ENCODE assay signal across 8 mouse cellular contexts in genomic region chr11:78262550-78262949, GRCm38 (mm10). TPM values are rescaled to one million over a fixed set of nuclear protein-coding genes. Genes with fewer than 3 reads are reported as not detected.
DNase-seq lines count a peak whose midpoint lies in the region; ATAC-seq and TF ChIP-seq lines count a peak whose summit lies in the region.

No protein-coding gene starts in this region.

- in situ Hi-C loops in CH12.LX (cut with MboI; ENCODE audit: low pct_ligation_motif_present, low pct_unique_long_range_greater_than_20kb, low sequenced_read_pairs) = no loop called here

- H3K79me2 ChIP-seq in CH12.LX (replicated peaks; ENCODE audit: control insufficient read depth, extremely low read depth, insufficient read depth, poor library complexity, severe bottlenecking) = peaks cover 22% of the 10 kb centered on the region

- no peak for TF ChIP-seq EP300 in CH12.LX (IDR thresholded peaks at IDR 0.05; ENCODE audit: low read length)

- peak overlapping the region; percentile 89 for H3K9ac ChIP-seq in CH12.LX (ENCODE audit: insufficient read depth, low read depth)
- H3K9ac ChIP-seq in embryonic facial prominence, embryonic 13.5 days = 0 out of 2 replicates have a peak overlapping the region, but pooled peaks have one; percentile 49
- peak overlapping the region; percentile 93 for H3K9ac ChIP-seq in liver, embryonic 13.5 days

- peak overlapping the region; percentile 85 for H3K4me2 ChIP-seq in CH12.LX (ENCODE audit: insufficient read depth, low read depth, poor library complexity, severe bottlenecking)
- H3K4me2 ChIP-seq in embryonic facial prominence, embryonic 13.5 days = peak overlapping the region; percentile 72
- H3K4me2 ChIP-seq in liver, embryonic 13.5 days = peak overlapping the region; percentile 97

- peaks cover 0 to 17% of the 10 kb centered on the region in 2 experiments; a peak in 2 of 4 replicates for H3K4me1 ChIP-seq in CH12.LX (ENCODE audit: control insufficient read depth in 1 of 2, insufficient read depth in 2 of 2)
- H3K4me1 ChIP-seq in embryonic facial prominence, embryonic 13.5 days = peaks cover 12% of the 10 kb centered on the region
- H3K4me1 ChIP-seq in liver, embryonic 13.5 days (replicated peaks) = peaks cover 25% of the 10 kb centered on the region

- peak; percentile 29 for TF ChIP-seq RAD21 in CH12.LX (IDR thresholded peaks at IDR 0.05; ENCODE audit: low read depth, low read length)

- no peak overlapping the region for H3K27ac ChIP-seq in CH12.LX (ENCODE audit: insufficient read depth, low read depth)
- no peak overlapping the region for H3K27ac ChIP-seq in embryonic facial prominence, embryonic 13.5 days
- H3K27ac ChIP-seq in liver, embryonic 13.5 days = peak overlapping the region; percentile 84

- no peak for ATAC-seq in embryonic facial prominence, embryonic 13.5 days (ENCODE audit: insufficient number of reproducible peaks, insufficient read depth, low FRiP score, low TSS enrichment, low read depth)
- no peak for ATAC-seq in liver, embryonic 13.5 days (ENCODE audit: low read depth)

- dilution Hi-C loops in CH12.LX (cut with MboI; ENCODE audit: extremely low pct_ligation_motif_present, extremely low pct_unique_long_range_greater_than_20kb, low sequenced_read_pairs) = no loop called here

- TF ChIP-seq POLR2A in CH12.LX (IDR thresholded peaks at IDR 0.05; ENCODE audit: low read depth, low read length) = no peak

- WGBS in embryonic facial prominence, embryonic 13.5 days = 3% methylated on average over 8 of the region's 8 CpGs
- 3% methylated on average over 8 of the region's 8 CpGs for WGBS in liver, embryonic 13.5 days (ENCODE audit: insufficient replicate concordance)

- H3K4me3 ChIP-seq in CH12.LX (replicated peaks in 1 of 3; ENCODE audit: low read depth in 2 of 3, low read length in 2 of 3, poor library complexity in 1 of 3) = peak overlapping the region; percentile 34 to 84 (median 74)
- H3K4me3 ChIP-seq in embryonic facial prominence, embryonic 13.5 days = peak overlapping the region; percentile 81
- H3K4me3 ChIP-seq in liver, embryonic 13.5 days (replicated peaks) = peak overlapping the region; percentile 92

- DNase-seq in CH12.LX (ENCODE audit: extremely low read depth) = peak; percentile 86
- DNase-seq in adrenal gland, postnatal 25 days = peak; percentile 38
- peak; percentile 34 to 35 for DNase-seq in heart, adult 9 months (ENCODE audit: low spot score in 2 of 2)
- peak; percentile 64 for DNase-seq in kidney, adult 9 months
- DNase-seq in liver, embryonic 13.5 days = peak; percentile 47
- DNase-seq in naive thymus-derived CD4-positive, alpha-beta T cell, adult 2 months (ENCODE audit: low read depth) = peak; percentile 72
- peak; percentile 58 for DNase-seq in telencephalon, adult 2 months (ENCODE audit: low read depth, low spot score)

- no peaks in the 10 kb centered on the region for H3K9me3 ChIP-seq in CH12.LX (replicated peaks; ENCODE audit: low read length)
- no peaks in the 10 kb centered on the region for H3K9me3 ChIP-seq in embryonic facial prominence, embryonic 13.5 days
- H3K9me3 ChIP-seq in liver, embryonic 13.5 days (replicated peaks) = no peaks in the 10 kb centered on the region

- peaks cover 7% of the 10 kb centered on the region for H3K27me3 ChIP-seq in CH12.LX (replicated peaks)
- H3K27me3 ChIP-seq in embryonic facial prominence, embryonic 13.5 days = peaks cover 12% of the 10 kb centered on the region; the same call in 1 of the 2 replicates
- no peaks in the 10 kb centered on the region for H3K27me3 ChIP-seq in liver, embryonic 13.5 days

- peaks cover 38 to 46% of the 10 kb centered on the region in 2 experiments for H3K36me3 ChIP-seq in CH12.LX (replicated peaks in 1 of 2; ENCODE audit: control insufficient read depth in 1 of 2, insufficient read depth in 1 of 2, low read length in 1 of 2)
- H3K36me3 ChIP-seq in embryonic facial prominence, embryonic 13.5 days = peaks cover 43% of the 10 kb centered on the region
- peaks cover 42% of the 10 kb centered on the region for H3K36me3 ChIP-seq in liver, embryonic 13.5 days

- peak; percentile 55 to 84 for TF ChIP-seq CTCF in CH12.LX (conservative IDR thresholded peaks at IDR 0.05 in 1 of 2, IDR thresholded peaks at IDR 0.05 in 1 of 2; ENCODE audit: low read depth in 2 of 2, low read length in 2 of 2)

TF ChIP-seq in CH12.LX, 34 proteins besides CTCF, POLR2A, EP300 and RAD21 (continues in another document):
- TF ChIP-seq MAFK (IDR thresholded peaks at IDR 0.05; ENCODE audit: insufficient replicate concordance, low read length) (no peak), JUND (conservative IDR thresholded peaks at IDR 0.05; ENCODE audit: low read depth, low read length) (no peak), MEF2A (IDR thresholded peaks at IDR 0.05; ENCODE audit: borderline replicate concordance, low read depth, low read length) (no peak), NELFE (IDR thresholded peaks at IDR 0.05; ENCODE audit: low read depth, low read length) (no peak), ETS1 (conservative IDR thresholded peaks at IDR 0.05; ENCODE audit: low read depth, low read length) (0 out of 2 replicates have a peak, but pooled peaks have one; percentile 9), MYC (IDR thresholded peaks at IDR 0.05; ENCODE audit: low read depth, low read length) (peak; percentile 79; the same call in 1 of the 2 replicates), SIN3A (IDR thresholded peaks at IDR 0.05; ENCODE audit: low read length) (peak; percentile 90), ZC3H11A (IDR thresholded peaks at IDR 0.05; ENCODE audit: low read depth, low read length) (no peak), TCF12 (IDR thresholded peaks at IDR 0.05; ENCODE audit: low read depth, low read length) (peak; percentile 39; the same call in 1 of the 2 replicates), HCFC1 (IDR thresholded peaks at IDR 0.05; ENCODE audit: low read depth, low read length) (no peak), UBTF (IDR thresholded peaks at IDR 0.05; ENCODE audit: low read depth, low read length) (no peak; the same call in 1 of the 2 replicates), E2F4 (IDR thresholded peaks at IDR 0.05; ENCODE audit: insufficient replicate concordance, low read depth, low read length) (no peak), JUN (IDR thresholded peaks at IDR 0.05; ENCODE audit: insufficient read depth, low read depth, low read length) (no peak), ZNF384 (IDR thresholded peaks at IDR 0.05; ENCODE audit: low read depth, low read length) (peak; percentile 94), MAZ (IDR thresholded peaks at IDR 0.05; ENCODE audit: low read depth, low read length) (0 out of 2 replicates have a peak, but pooled peaks have one; percentile 17), ZMIZ1 (IDR thresholded peaks at IDR 0.05; ENCODE audit: low read depth, low read length) (no peak), KAT2A (IDR thresholded peaks at IDR 0.05; ENCODE audit: insufficient replicate concordance, low read length) (no peak), PAX5 (IDR thresholded peaks at IDR 0.05; ENCODE audit: low read length) (no peak), IRF4 (IDR thresholded peaks at IDR 0.05; ENCODE audit: low read depth, low read length) (0 out of 2 replicates have a peak, but pooled peaks have one; percentile 36), ZKSCAN1 (IDR thresholded peaks at IDR 0.05; ENCODE audit: borderline replicate concordance, low read depth, low read length) (no peak), POLR2AphosphoS2 (IDR thresholded peaks at IDR 0.05; ENCODE audit: low read depth, low read length) (no peak), USF2 (conservative IDR thresholded peaks at IDR 0.05; ENCODE audit: low read depth, low read length) (no peak), MXI1 (IDR thresholded peaks at IDR 0.05; ENCODE audit: low read depth, low read length) (0 out of 2 replicates have a peak, but pooled peaks have one; percentile 59)

RNA-seq across cellular contexts. Expression of gene 2610507B11Rik, which starts 1.0 kb away (rescaled TPM):
- total RNA-seq in CH12.LX (2012; rRNA removed) (89.3 and 108 TPM in 2 replicates), CH12.LX (2014; rRNA removed) (55.8 and 58.9 TPM in 2 replicates)
- polyA plus RNA-seq in CH12.LX (2012; ENCODE audit: insufficient read length, low read depth) = 96.9 and 97.9 TPM in 2 replicates
- total RNA-seq in adrenal gland, postnatal 25 days (2021) = 163 and 168 TPM in 2 replicates
- polyA plus RNA-seq in embryonic facial prominence, embryonic 13.5 days (2015; fragmentation: Nextera tagmentation; extraction: Ambion mirVana) = 73.7 and 79.6 TPM in 2 replicates
- polyA plus RNA-seq in liver, embryonic 13.5 days (2015; fragmentation: Nextera tagmentation; extraction: Ambion mirVana) = 33.6 and 42.8 TPM in 2 replicates

RNA-seq across cellular contexts. Expression of gene Supt6, which starts 16.8 kb away (rescaled TPM):
- total RNA-seq in CH12.LX (2012; rRNA removed) (65.5 and 71.0 TPM in 2 replicates), CH12.LX (2014; rRNA removed) (29.7 and 30.4 TPM in 2 replicates)
- 99.9 and 104 TPM in 2 replicates for polyA plus RNA-seq in CH12.LX (2012; ENCODE audit: insufficient read length, low read depth)
- total RNA-seq in adrenal gland, postnatal 25 days (2021) = 65.2 and 74.6 TPM in 2 replicates
- polyA plus RNA-seq in embryonic facial prominence, embryonic 13.5 days (2015; fragmentation: Nextera tagmentation; extraction: Ambion mirVana) = 30.3 and 32.2 TPM in 2 replicates
- 9.8 and 12.3 TPM in 2 replicates for polyA plus RNA-seq in liver, embryonic 13.5 days (2015; fragmentation: Nextera tagmentation; extraction: Ambion mirVana)

RNA-seq across cellular contexts. Expression of gene Sdf2, which starts 17.0 kb away (rescaled TPM):
- total RNA-seq in CH12.LX (2012; rRNA removed) (95.4 and 119 TPM in 2 replicates), CH12.LX (2014; rRNA removed) (89.1 and 93.0 TPM in 2 replicates)
- polyA plus RNA-seq in CH12.LX (2012; ENCODE audit: insufficient read length, low read depth) = 61.4 and 62.8 TPM in 2 replicates
- total RNA-seq in adrenal gland, postnatal 25 days (2021) = 96.9 and 111 TPM in 2 replicates
- polyA plus RNA-seq in embryonic facial prominence, embryonic 13.5 days (2015; fragmentation: Nextera tagmentation; extraction: Ambion mirVana) = 81.9 and 90.6 TPM in 2 replicates
- polyA plus RNA-seq in liver, embryonic 13.5 days (2015; fragmentation: Nextera tagmentation; extraction: Ambion mirVana) = 29.6 and 29.8 TPM in 2 replicates

RNA-seq across cellular contexts. Expression of gene BC030499, which starts 28.1 kb away (rescaled TPM):
- total RNA-seq in CH12.LX (2012; rRNA removed) = 1.1 and 1.3 TPM in 2 replicates
- 0.70 and 0.81 TPM in 2 replicates for total RNA-seq in CH12.LX (2014; rRNA removed)
- 1.3 and 1.4 TPM in 2 replicates for polyA plus RNA-seq in CH12.LX (2012; ENCODE audit: insufficient read length, low read depth)
- 1.3 and 1.7 TPM in 2 replicates for total RNA-seq in adrenal gland, postnatal 25 days (2021)
- 0.28 TPM in 1 of 2 replicates, not detected in the other for polyA plus RNA-seq in embryonic facial prominence, embryonic 13.5 days (2015; fragmentation: Nextera tagmentation; extraction: Ambion mirVana)
- 0.06 TPM in 1 of 2 replicates, not detected in the other for polyA plus RNA-seq in liver, embryonic 13.5 days (2015; fragmentation: Nextera tagmentation; extraction: Ambion mirVana)

RNA-seq across cellular contexts. Expression of gene Spag5, which starts 38.8 kb away (rescaled TPM):
- 57.0 and 57.2 TPM in 2 replicates for total RNA-seq in CH12.LX (2012; rRNA removed)
- total RNA-seq in CH12.LX (2014; rRNA removed) = 47.7 and 50.4 TPM in 2 replicates
- polyA plus RNA-seq in CH12.LX (2012; ENCODE audit: insufficient read length, low read depth) = 81.8 and 92.3 TPM in 2 replicates
- total RNA-seq in adrenal gland, postnatal 25 days (2021) = 9.5 and 10.7 TPM in 2 replicates
- 36.4 and 44.3 TPM in 2 replicates for polyA plus RNA-seq in embryonic facial prominence, embryonic 13.5 days (2015; fragmentation: Nextera tagmentation; extraction: Ambion mirVana)
- 30.3 and 32.6 TPM in 2 replicates for polyA plus RNA-seq in liver, embryonic 13.5 days (2015; fragmentation: Nextera tagmentation; extraction: Ambion mirVana)

Comparison
In these comparisons a context has a peak if more than half of its experiments do, and no peak if none do; other contexts are left out.
1. DNase-seq: peak in every context shown above with its lines; median percentile 86 in CH12.LX; 72 in naive thymus-derived CD4-positive, alpha-beta T cell, adult 2 months; 64 in kidney, adult 9 months; 58 in telencephalon, adult 2 months; 47 in liver, embryonic 13.5 days; 38 in adrenal gland, postnatal 25 days; 34 in heart, adult 9 months.